Mouse (Mus musculus) erythroblast, adult 5-6 weeks (primary cell): ENCODE measurements around the gene Plekhm1. TPM values are rescaled to one million over a fixed set of nuclear protein-coding genes. Genes with fewer than 3 reads are reported as not detected.

ENCODE experiments used
- ATAC-seq: replicated peaks from 2 replicates; pipeline ENCODE4 v1.8.0; 2016; ENCODE audit warnings: moderate number of reproducible peaks, mild to moderate bottlenecking, moderate TSS enrichment, inconsistent platforms; ENCODE audit not compliant: poor library complexity, low FRiP score, severe bottlenecking
- total RNA-seq, 2 experiments: library from RNA; stranded (forward) in 1 of 2; stranded (reverse) in 1 of 2; fragments of 150-400 nt in 1 of 2; fragments of 200-764, 138-1000 nt in 1 of 2; gene quantifications; 2 replicates each; pipeline versions ENCODE4 v1.2.3 to v1.2.4; 2015 to 2017; ENCODE audit warnings: low replicate concordance in 2 of 2

Plekhm1 gene
- total RNA-seq, 2 experiments from 2014 or later = 25.7 to 27.9 TPM

GRCm38 (mm10) chr11:103345408-103346091, 66.9 kb downstream of the Plekhm1 start:
- ATAC-seq = no peak

DNA sequence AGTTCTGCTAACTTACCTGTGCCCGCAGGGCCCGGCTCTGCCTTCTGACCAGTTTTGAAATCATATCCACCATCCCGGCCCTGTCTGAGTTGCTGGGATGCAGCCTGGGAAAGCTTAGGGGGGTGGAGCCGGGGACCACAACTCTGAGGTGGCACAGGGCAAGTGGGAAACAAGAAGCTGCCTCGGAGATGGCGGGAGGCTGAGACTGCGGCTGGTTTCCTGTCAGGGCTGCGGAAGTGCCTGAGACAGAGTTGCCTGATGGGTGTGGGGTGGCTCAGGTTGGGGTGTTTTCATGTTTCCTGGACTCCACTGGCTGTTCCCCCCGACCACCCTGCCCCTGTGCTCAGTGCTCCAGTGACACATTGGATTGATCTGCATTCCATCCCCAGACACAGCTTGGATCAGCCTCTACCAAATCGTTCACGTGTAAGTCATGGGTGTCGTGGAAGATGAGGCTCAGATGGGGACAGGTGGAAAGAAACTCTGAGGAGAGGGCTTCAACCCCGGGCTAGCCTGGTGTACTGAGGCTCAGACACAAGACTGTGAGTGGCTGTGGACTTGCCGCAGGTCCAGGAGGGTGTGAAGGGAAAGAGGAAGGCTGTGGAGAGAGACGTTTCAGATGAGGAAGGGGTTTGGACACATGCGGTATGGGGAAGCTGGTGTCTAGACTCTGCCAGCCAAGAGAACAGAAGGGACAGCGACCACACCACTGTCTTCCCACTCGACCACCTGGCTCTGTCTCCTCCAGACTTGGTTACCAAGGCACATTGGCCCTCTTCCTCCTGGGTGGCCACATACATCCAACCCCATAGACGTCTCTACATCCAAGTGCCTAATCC, 67.8 kb downstream of the Plekhm1 start:
- ATAC-seq = no peak

DNA sequence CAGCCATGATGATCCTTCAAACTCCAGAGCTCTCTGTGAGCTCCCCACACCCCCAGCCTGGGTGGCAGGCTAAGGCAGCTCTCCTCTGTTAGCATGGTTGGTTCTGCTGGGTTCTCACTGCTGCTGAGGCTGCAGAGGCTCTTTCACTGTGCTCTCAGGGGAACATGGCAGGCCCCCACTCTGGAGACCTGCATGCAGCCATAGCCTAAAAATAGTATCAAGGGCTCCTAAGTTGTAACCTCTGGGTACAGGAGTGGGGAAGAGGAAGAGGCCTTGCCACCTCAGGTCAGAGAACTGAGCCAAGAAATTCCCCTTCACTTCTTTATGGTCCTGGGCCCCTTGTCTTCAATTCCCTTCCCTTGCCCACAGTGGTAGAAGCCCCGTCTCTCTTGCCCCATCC, 68.6 kb downstream of the Plekhm1 start:
- ATAC-seq = no peak

GRCm38 (mm10) chr11:103343063-103343462, 69.4 kb downstream of the Plekhm1 start:
- ATAC-seq = no peak

DNA sequence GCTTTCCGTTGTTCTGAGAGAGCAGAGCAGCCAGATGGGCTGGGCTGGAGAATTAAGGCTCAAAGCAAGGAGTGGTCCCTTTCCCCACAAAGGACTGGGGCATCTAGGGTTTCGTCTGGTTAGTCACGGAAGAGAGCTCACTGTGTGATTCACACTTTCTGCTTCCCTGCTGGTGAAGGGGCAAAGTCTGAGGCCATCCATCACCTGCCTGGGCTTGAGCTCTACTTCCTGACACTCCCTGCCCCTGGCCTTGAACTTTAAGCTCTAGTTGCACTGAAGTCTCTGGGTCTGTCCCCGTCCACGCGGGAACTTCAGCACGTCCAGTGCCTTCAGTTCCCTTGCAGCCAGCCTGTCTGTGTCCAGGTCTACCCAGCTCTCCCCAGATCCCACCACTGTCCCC, 71.8 kb downstream of the Plekhm1 start:
- no peak for ATAC-seq

- no peak for ATAC-seq
Observed at GRCm38 (mm10) chr11:103340130-103340529, 72.4 kb downstream of the Plekhm1 start.

GRCm38 (mm10) chr11:103339414-103340119, 72.9 kb downstream of the Plekhm1 start:
- ATAC-seq = no peak

DNA sequence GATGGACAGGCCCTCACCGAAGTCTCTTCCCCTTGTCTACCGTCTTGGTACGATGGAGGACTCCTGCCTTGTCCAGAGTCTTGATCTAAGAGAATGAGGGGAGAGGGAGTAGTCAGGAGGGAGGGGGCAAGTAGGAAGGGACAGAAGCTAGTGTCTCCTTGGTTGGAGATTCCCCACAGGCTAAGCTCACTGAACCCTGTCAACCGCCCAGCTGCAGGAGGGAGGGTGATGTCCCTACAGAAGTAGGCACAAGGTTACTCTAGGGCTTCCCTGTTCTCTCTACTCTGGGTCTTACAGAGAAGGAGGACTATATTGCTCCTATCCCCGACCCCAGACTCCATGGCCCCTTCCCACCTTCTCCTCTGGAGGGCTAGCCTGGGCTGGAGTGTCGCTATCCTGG, 73.8 kb downstream of the Plekhm1 start:
- ATAC-seq = no peak

- ATAC-seq = no peak
Observed at GRCm38 (mm10) chr11:103338119-103338518, 74.4 kb downstream of the Plekhm1 start.

DNA sequence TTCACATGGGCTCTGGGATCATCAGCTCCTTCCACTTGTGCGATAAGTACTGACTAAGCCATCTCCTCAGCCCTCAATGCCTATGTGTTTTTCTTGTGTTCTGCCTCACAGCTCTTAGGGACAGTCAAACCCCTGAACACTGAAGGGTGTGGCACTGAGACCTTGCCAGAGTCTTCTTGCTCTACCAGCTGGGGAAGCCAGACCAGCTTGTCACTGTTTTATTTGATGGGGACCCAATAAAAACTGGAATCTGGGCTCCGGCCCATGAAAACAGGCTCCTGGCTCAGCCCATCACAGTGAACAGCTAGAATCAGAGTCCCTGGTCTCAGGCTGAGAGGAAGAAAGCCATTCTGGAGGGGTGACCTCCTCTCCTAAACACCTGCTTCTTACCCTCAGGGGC, 75.3 kb downstream of the Plekhm1 start:
- no peak for ATAC-seq

DNA sequence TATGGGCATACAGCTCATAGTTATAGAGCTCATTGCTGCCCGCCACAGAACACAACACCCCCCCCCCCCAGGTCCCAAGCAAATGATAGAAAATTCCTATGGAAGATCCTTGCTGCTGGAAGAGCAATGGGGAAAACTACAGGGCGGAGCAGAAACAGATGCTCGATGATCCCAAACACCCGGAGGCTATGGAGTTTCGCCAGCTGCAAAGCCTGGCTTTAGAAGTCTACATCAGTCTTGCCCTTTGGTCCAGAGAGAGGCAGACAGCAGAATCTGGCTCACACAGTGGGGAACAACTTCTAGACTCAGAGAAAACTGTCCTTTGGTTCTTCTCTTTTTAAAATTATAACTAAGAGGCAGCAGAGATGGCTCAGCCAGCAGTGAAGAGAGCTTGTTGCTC, 76.9 kb downstream of the Plekhm1 start:
- ATAC-seq = no peak

DNA sequence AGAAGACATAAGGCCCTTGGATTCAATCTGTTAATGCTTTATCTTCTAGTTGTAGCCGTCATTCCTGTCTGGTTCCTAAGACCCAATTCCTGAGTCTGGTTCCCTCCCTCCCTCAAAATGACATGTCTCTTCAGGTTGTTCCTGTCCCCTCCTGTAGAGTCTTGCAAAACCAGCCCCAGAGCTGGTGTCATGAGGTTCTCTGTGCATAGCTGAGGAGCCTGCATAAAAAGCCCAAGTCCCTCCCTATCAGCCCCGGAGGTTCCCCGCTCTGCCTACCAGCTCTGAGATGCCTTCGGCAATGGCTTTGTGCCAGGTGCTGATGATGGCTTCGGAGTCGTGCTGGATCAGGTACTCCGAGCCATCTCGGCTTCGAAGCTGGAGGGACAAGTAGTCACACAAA, 77.6 kb downstream of the Plekhm1 start:
- no peak for ATAC-seq

GRCm38 (mm10) chr11:103333719-103334398, 78.6 kb downstream of the Plekhm1 start:
- ATAC-seq = no peak

DNA sequence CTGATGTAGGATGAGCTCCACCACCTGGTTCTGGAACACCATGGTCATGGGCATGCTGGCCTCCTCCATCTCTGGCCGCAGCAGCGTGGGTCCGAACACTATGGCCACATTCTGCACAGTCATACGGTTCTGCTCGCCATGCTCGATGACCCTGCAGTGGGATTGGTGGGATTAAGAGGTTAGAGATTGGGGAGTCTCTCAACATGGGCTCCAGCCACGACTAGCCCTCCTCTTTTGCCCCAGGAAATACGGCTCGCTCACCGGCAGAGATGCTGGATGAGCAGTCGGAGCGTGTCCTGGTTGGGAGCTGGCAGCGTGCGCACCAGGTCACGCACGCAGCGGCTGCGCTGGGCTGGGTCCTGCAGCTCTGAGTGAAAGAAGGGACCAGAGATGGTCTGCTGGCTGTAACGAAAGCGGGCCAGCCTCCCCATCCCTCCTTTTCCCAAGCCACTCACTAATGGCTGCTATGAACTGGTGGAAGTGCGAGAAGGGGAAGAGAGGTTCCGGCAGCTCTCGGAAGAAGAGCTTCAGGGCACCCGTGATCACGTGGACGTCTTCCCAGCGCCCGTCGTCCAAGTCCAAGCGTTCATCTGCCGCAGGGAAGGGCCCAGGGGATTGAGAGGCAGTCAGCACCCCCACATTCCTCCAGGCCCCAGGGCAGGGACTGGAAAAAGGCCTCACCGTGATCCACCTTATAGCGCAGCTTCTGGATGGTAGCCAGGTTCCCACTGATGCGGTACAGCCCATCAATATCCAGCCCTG, 79.4 kb downstream of the Plekhm1 start:
- no peak for ATAC-seq

- 0 out of 2 replicates have a peak, but pooled peaks have one; percentile 37 for ATAC-seq
Observed at GRCm38 (mm10) chr11:103332186-103332889, 80.1 kb downstream of the Plekhm1 start.

GRCm38 (mm10) chr11:103331502-103332185, 80.8 kb downstream of the Plekhm1 start:
- ATAC-seq = no peak

DNA sequence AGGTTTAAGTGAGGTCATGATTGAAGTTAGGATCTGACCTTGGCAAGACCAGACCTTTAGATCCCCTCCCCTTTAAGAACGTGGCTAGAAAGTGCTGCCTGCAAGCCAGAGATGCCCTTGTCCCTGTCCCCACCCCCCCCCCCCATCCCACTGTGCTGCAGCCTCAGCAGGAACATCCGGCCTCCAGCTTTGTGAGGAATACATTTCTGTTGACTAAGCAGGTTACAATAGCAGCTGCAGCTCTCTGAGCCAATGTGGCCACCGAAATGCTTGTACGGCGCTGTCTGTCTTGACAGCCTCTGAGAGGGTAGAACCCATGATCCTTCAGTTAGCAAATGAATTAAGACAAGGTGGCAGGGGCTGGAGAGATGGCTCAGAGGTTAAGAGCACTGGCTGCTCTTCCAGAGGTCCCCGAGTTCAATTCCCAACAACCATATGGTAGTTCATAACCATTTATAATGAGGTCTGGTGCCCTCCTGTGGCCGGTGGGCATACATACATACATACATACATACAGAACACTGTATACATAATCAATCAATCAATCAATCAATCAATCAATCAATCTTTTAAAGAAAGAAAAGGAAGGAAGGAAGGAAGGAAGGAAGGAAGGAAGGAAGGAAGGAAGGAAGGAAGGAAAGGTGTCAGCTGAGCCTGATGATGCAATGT, 81.7 kb downstream of the Plekhm1 start:
- no peak for ATAC-seq

DNA sequence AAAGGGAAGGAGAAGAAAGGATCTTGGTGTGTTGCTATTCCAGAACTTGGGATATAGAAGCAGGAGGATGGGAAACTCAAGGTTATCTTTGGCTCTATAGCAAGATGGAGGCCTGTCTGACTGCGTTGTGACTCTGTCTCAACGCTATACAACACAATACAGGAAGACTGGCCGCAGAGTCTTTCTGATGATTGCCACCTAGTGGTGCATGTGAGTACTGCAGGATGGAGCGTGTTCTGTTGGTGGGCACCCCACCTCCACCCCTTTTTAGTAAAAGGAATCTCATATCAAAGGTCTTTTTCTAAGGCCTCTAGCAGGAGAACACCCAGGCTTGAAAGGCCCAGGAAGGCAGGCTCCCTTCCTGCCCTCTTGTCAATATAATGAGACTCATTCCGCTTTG, 85.5 kb downstream of the Plekhm1 start:
- no peak for ATAC-seq
